Mouse (Mus musculus) neural tube, embryonic 14.5 days (tissue): Measurements from ENCODE around the gene Slc9a7. TPM values are rescaled to one million over a fixed set of nuclear protein-coding genes. Genes with fewer than 3 reads are reported as not detected.
A peak's percentile ranks its signal among the peaks of the same experiment; 100 is the strongest.

Experiments
- ATAC-seq: fragments of 200-750 bp; cut with Nextera tagmentation; 2 replicates; pipeline ENCODE4 v1.8.0; 2017; ENCODE audit warnings: low read depth, mild to moderate bottlenecking, moderate TSS enrichment, moderate library complexity
- H3K27ac ChIP-seq: fragments of 300-500 bp; sonication (generic); 2 replicates; pipeline ENCODE4 v1.5.1; 2014; ENCODE audit warnings: low read depth, mild to moderate bottlenecking, control low read depth, low read length, moderate library complexity, mixed read lengths
- H3K27me3 ChIP-seq: fragments of 300-500 bp; sonication (generic); 2 replicates; pipeline ENCODE4 v1.6.1; 2014; ENCODE audit warnings: low read length; ENCODE audit not compliant: control insufficient read depth, insufficient read depth
- H3K36me3 ChIP-seq: fragments of 300-500 bp; sonication (generic); 2 replicates; pipeline ENCODE4 v1.6.1; 2014; ENCODE audit warnings: low read length, mixed read lengths; ENCODE audit not compliant: control insufficient read depth, insufficient read depth
- H3K4me1 ChIP-seq: fragments of 300-500 bp; sonication (generic); 2 replicates; pipeline ENCODE4 v1.6.1; 2014; ENCODE audit warnings: low read length; ENCODE audit not compliant: control insufficient read depth, insufficient read depth
- H3K4me2 ChIP-seq: fragments of 300-500 bp; sonication (generic); 2 replicates; pipeline ENCODE4 v1.6.1; 2014; ENCODE audit warnings: mild to moderate bottlenecking, low read depth, low read length, control low read depth
- H3K4me3 ChIP-seq: fragments of 300-500 bp; sonication (generic); 2 replicates; pipeline ENCODE4 v1.5.1; 2014; ENCODE audit warnings: low read depth, low read length, control low read depth, mixed read lengths
- H3K9ac ChIP-seq: fragments of 300-500 bp; sonication (generic); replicated peaks from 2 replicates; pipeline ENCODE4 v1.6.1; 2014; ENCODE audit warnings: low read depth, mild to moderate bottlenecking, control low read depth, low read length, mixed read lengths
- H3K9me3 ChIP-seq: fragments of 300-500 bp; sonication (generic); 2 replicates; pipeline ENCODE4 v1.6.1; 2016; ENCODE audit warnings: low read length; ENCODE audit not compliant: control insufficient read depth
- WGBS: fragments of 180-500 bp; shearing (Covaris S2); extraction: QIAGEN DNeasy Blood & Tissue Kit; methylation state at CpG from one replicate; pipeline ENCODE4 v1.1.7; 2014; 5-methylcytosine and 5-hydroxymethylcytosine counted together
- polyA plus RNA-seq: library from polyadenylated mRNA; unstranded; fragments of >200 nt; fragmentation: Nextera tagmentation; extraction: Ambion mirVana; gene quantifications from 2 replicates; pipeline ENCODE4 v1.2.1, GENCODE M21; 2014

The Slc9a7 gene
- 17.4 and 23.1 TPM in 2 replicates for polyA plus RNA-seq

- H3K4me2 ChIP-seq: peak within 1 kb of the TSS; percentile 53
- peak; percentile 90 for ATAC-seq
- no peaks in the 10 kb centered on the region for H3K4me1 ChIP-seq
- H3K4me3 ChIP-seq: peak within 1 kb of the TSS; percentile 56
- no peaks in the 10 kb centered on the region for H3K9me3 ChIP-seq
- H3K27me3 ChIP-seq: no peaks in the 10 kb centered on the region
- 10% methylated on average over 34 of the region's 65 CpGs for WGBS
- H3K36me3 ChIP-seq: no peaks in the 10 kb centered on the region
- H3K9ac ChIP-seq: peak within 1 kb of the TSS; percentile 69
- H3K27ac ChIP-seq: 0 out of 2 replicates have a peak within 1 kb of the TSS, but pooled peaks have one; percentile 28
Observed at GRCm38 (mm10) chrX:20291282-20292039, at the start of gene Slc9a7. TSS of gene Slc9a7 (minus strand) at chrX:20291807.

DNA sequence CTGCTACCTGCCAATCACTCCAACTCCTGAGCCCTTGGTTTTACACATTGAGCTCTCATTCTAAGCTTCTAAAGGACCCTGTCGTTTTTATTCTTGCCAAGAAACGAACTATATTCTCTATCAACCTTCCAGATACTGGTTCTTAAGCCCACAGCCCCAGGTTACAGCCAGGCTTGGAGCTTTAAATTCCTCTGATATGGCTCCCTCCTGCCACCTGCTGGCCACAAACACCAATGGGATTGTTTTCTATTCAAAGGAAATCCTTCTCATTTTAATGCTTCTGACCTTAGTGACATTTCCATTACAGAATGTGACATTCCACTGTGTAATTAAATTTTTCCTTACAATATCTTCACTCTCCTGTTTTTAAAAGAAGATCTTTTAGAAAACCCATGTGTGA, 44.1 kb upstream of the Slc9a7 start:
- no peaks in the 10 kb centered on the region for H3K9me3 ChIP-seq
- no peak overlapping the region for H3K4me2 ChIP-seq
- no peak overlapping the region for H3K27ac ChIP-seq
- H3K4me1 ChIP-seq: no peaks in the 10 kb centered on the region
- no peak overlapping the region for H3K9ac ChIP-seq
- H3K4me3 ChIP-seq: no peak overlapping the region
- no peaks in the 10 kb centered on the region for H3K36me3 ChIP-seq
- ATAC-seq: no peak
- 18% methylated on average over 2 of the region's 2 CpGs for WGBS
- H3K27me3 ChIP-seq: no peaks in the 10 kb centered on the region

- Histone ChIP-seq H3K9ac (no peak overlapping the region), H3K4me3 (no peak overlapping the region), H3K4me2 (no peak overlapping the region), H3K9me3 (no peaks in the 10 kb centered on the region), H3K27me3 (no peaks in the 10 kb centered on the region), H3K36me3 (no peaks in the 10 kb centered on the region), H3K27ac (no peak overlapping the region), H3K4me1 (no peaks in the 10 kb centered on the region)
- ATAC-seq: no peak
- 70% methylated on average over 1 of the region's 1 CpGs for WGBS
Observed at GRCm38 (mm10) chrX:20332756-20333155, 41.1 kb upstream of the Slc9a7 start.

- no peaks in the 10 kb centered on the region for H3K4me1 ChIP-seq
- no peak overlapping the region for H3K4me2 ChIP-seq
- 25% methylated on average over 3 of the region's 3 CpGs for WGBS
- ATAC-seq: no peak
- no peak overlapping the region for H3K27ac ChIP-seq
- H3K36me3 ChIP-seq: no peaks in the 10 kb centered on the region
- H3K9ac ChIP-seq: no peak overlapping the region
- H3K9me3 ChIP-seq: no peaks in the 10 kb centered on the region
- no peak overlapping the region for H3K4me3 ChIP-seq
- H3K27me3 ChIP-seq: no peaks in the 10 kb centered on the region
Observed at GRCm38 (mm10) chrX:20307215-20307614, 15.6 kb upstream of the Slc9a7 start.

- Histone ChIP-seq H3K36me3 (no peaks in the 10 kb centered on the region), H3K4me3 (no peak overlapping the region)
- no peak for ATAC-seq
Observed at GRCm38 (mm10) chrX:20305941-20306340, 14.3 kb upstream of the Slc9a7 start.

GRCm38 (mm10) chrX:20303280-20303679, 11.7 kb upstream of the Slc9a7 start:
- no peak for ATAC-seq
- Histone ChIP-seq H3K4me1 (no peaks in the 10 kb centered on the region), H3K4me3 (no peak overlapping the region)

More at GRCm38 (mm10) chrX:20305941-20306340, 14.3 kb upstream of the Slc9a7 start:
- H3K4me2 ChIP-seq: no peak overlapping the region
- no peaks in the 10 kb centered on the region for H3K9me3 ChIP-seq
- no peaks in the 10 kb centered on the region for H3K4me1 ChIP-seq
- H3K27me3 ChIP-seq: no peaks in the 10 kb centered on the region
- no peak overlapping the region for H3K9ac ChIP-seq
- no peak overlapping the region for H3K27ac ChIP-seq

DNA sequence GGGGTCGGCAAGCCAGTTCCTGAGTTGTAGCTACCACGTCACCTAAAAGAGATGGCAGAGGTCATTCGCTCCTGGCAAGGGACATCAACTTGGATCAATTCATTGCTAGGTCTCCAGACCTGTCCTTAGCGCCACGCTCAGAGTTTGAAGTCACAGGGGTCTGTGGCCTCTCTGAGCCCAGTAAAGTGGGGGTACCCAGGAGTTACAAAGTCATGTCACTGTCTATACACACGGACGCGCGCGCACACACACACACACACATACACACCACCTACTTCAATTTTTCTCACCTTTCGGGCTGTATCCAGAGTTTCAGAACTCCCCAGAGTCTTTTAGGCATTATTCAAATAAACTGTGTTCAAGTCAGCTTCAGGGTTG, 422 bp upstream of the Slc9a7 start:
- WGBS: 37% methylated on average over 11 of the region's 11 CpGs
- no peaks in the 10 kb centered on the region for H3K4me1 ChIP-seq
- no peaks in the 10 kb centered on the region for H3K27me3 ChIP-seq
- H3K4me2 ChIP-seq: peak overlapping the region; percentile 53
- peak overlapping the region; percentile 69; the same call in 1 of the 2 replicates for H3K9ac ChIP-seq
- no peaks in the 10 kb centered on the region for H3K36me3 ChIP-seq
- H3K27ac ChIP-seq: no peak overlapping the region
- ATAC-seq: peak; percentile 45
- H3K4me3 ChIP-seq: peak overlapping the region; percentile 56
- no peaks in the 10 kb centered on the region for H3K9me3 ChIP-seq

More at GRCm38 (mm10) chrX:20303280-20303679, 11.7 kb upstream of the Slc9a7 start:
- Histone ChIP-seq H3K36me3 (no peaks in the 10 kb centered on the region), H3K27me3 (no peaks in the 10 kb centered on the region), H3K9ac (no peak overlapping the region), H3K9me3 (no peaks in the 10 kb centered on the region), H3K4me2 (no peak overlapping the region), H3K27ac (no peak overlapping the region)

DNA sequence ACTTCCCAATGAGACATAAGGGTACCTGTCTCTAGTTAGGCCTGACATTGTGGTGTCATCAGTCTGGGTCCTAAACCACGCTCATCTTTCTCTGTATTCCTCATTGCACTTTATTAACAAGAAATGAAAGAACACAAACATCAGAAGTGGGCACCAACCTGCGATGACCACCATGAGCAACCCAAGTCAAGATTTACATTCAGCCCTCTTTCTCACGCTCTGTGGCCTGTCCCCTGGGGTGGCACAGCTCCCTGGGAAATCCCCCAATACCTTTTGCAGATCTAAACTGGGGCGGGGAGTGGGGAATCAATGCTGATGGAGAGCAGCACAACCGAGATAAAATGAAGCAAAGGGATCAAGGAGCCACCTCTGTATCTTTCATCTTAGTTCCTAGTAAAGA, 892 bp downstream of the Slc9a7 start:
- 0 out of 2 replicates have a peak, but pooled peaks have one; percentile 22 for ATAC-seq
- Histone ChIP-seq H3K4me2 (peak overlapping the region; percentile 53), H3K9ac (peak overlapping the region; percentile 69), H3K36me3 (no peaks in the 10 kb centered on the region), H3K27me3 (no peaks in the 10 kb centered on the region), H3K4me3 (peak overlapping the region; percentile 56), H3K4me1 (no peaks in the 10 kb centered on the region), H3K9me3 (no peaks in the 10 kb centered on the region), H3K27ac (no peak overlapping the region)
- WGBS: 17% methylated on average over 5 of the region's 5 CpGs

GRCm38 (mm10) chrX:20288674-20289073, 2.9 kb downstream of the Slc9a7 start:
- WGBS: 92% methylated on average over 3 of the region's 3 CpGs
- H3K9ac ChIP-seq: no peak overlapping the region
- H3K4me2 ChIP-seq: peak overlapping the region; percentile 26; the same call in 1 of the 2 replicates

More at GRCm38 (mm10) chrX:20288674-20289073, 2.9 kb downstream of the Slc9a7 start:
- Histone ChIP-seq H3K9me3 (no peaks in the 10 kb centered on the region), H3K4me1 (no peaks in the 10 kb centered on the region), H3K27me3 (no peaks in the 10 kb centered on the region), H3K27ac (no peak overlapping the region), H3K36me3 (no peaks in the 10 kb centered on the region), H3K4me3 (peak overlapping the region; percentile 56; the same call in 1 of the 2 replicates)
- ATAC-seq: no peak
